Mouse (Mus musculus): ENCODE results near the gene Rac1. TPM values are rescaled to one million over a fixed set of nuclear protein-coding genes. Genes with fewer than 3 reads are reported as not detected.

Gene Rac1
- polyA plus RNA-seq, 1 experiment, result 498 TPM

- TF ChIP-seq CTCF (IDR thresholded peaks at IDR 0.05; ENCODE audit: borderline replicate concordance, extremely low read depth, insufficient read depth, insufficient read length), result no peak
- TF ChIP-seq POLR2A (IDR thresholded peaks at IDR 0.05; ENCODE audit: borderline replicate concordance, extremely low read depth, insufficient read depth, insufficient read length, poor library complexity, severe bottlenecking), result no peak
- no peak for DNase-seq (ENCODE audit: low read depth)
Observed at GRCm38 (mm10) chr5:143467931-143468330, 59.9 kb downstream of the Rac1 start.

- TF ChIP-seq POLR2A (IDR thresholded peaks at IDR 0.05; ENCODE audit: borderline replicate concordance, extremely low read depth, insufficient read depth, insufficient read length, poor library complexity, severe bottlenecking), result no peak
- TF ChIP-seq CTCF (IDR thresholded peaks at IDR 0.05; ENCODE audit: borderline replicate concordance, extremely low read depth, insufficient read depth, insufficient read length), result no peak
- DNase-seq (ENCODE audit: low read depth), result no peak
Observed at GRCm38 (mm10) chr5:143466891-143467669, 60.8 kb downstream of the Rac1 start.

- DNase-seq (ENCODE audit: low read depth), result peak; percentile 4
- TF ChIP-seq POLR2A (IDR thresholded peaks at IDR 0.05; ENCODE audit: borderline replicate concordance, extremely low read depth, insufficient read depth, insufficient read length, poor library complexity, severe bottlenecking) (no peak), CTCF (IDR thresholded peaks at IDR 0.05; ENCODE audit: borderline replicate concordance, extremely low read depth, insufficient read depth, insufficient read length) (no peak)
Observed at GRCm38 (mm10) chr5:143465156-143466085, 62.4 kb downstream of the Rac1 start.

- TF ChIP-seq POLR2A (IDR thresholded peaks at IDR 0.05; ENCODE audit: borderline replicate concordance, extremely low read depth, insufficient read depth, insufficient read length, poor library complexity, severe bottlenecking), result no peak
- no peak for TF ChIP-seq CTCF (IDR thresholded peaks at IDR 0.05; ENCODE audit: borderline replicate concordance, extremely low read depth, insufficient read depth, insufficient read length)
- DNase-seq (ENCODE audit: low read depth), result no peak
Observed at GRCm38 (mm10) chr5:143464757-143465118, 63.1 kb downstream of the Rac1 start.

GRCm38 (mm10) chr5:143464100-143464756 is 63.6 kb downstream of the Rac1 start, which contains the start of gene Daglb:
Gene Daglb (plus strand): TSS chr5:143464584.
- DNase-seq (ENCODE audit: low read depth), result peak; percentile 97
- TF ChIP-seq POLR2A (IDR thresholded peaks at IDR 0.05; ENCODE audit: borderline replicate concordance, extremely low read depth, insufficient read depth, insufficient read length, poor library complexity, severe bottlenecking), result peak; percentile 80
- TF ChIP-seq CTCF (IDR thresholded peaks at IDR 0.05; ENCODE audit: borderline replicate concordance, extremely low read depth, insufficient read depth, insufficient read length), result no peak

- TF ChIP-seq POLR2A (IDR thresholded peaks at IDR 0.05; ENCODE audit: borderline replicate concordance, extremely low read depth, insufficient read depth, insufficient read length, poor library complexity, severe bottlenecking) (no peak), CTCF (IDR thresholded peaks at IDR 0.05; ENCODE audit: borderline replicate concordance, extremely low read depth, insufficient read depth, insufficient read length) (no peak)
- DNase-seq (ENCODE audit: low read depth), result no peak
Observed at GRCm38 (mm10) chr5:143463671-143464070, 64.2 kb downstream of the Rac1 start.

Other genes with a start within 250 kb of the Rac1 start
- 1.9 and 3.8 TPM in 2 replicates for gene Zfp853, start 234.4 kb downstream of the Rac1 start, polyA plus RNA-seq (2012; rRNA removed)
- 33.1 and 33.9 TPM in 2 replicates for gene E130309D02Rik, start 212.7 kb downstream of the Rac1 start, polyA plus RNA-seq (2012; rRNA removed)
- gene Zdhhc4, start 198.8 kb downstream of the Rac1 start, polyA plus RNA-seq (2012; rRNA removed), result 70.3 and 76.3 TPM in 2 replicates
- gene Grid2ip, start 170.7 kb downstream of the Rac1 start, polyA plus RNA-seq (2012; rRNA removed), result 1.4 and 1.9 TPM in 2 replicates
- 58.0 and 68.0 TPM in 2 replicates for gene Kdelr2, start 124.2 kb downstream of the Rac1 start, polyA plus RNA-seq (2012; rRNA removed)
- gene Daglb, start 63.5 kb downstream of the Rac1 start, polyA plus RNA-seq (2012; rRNA removed), result 15.6 and 16.4 TPM in 2 replicates
- 30.0 and 35.3 TPM in 2 replicates for gene Cyth3, start 94.4 kb upstream of the Rac1 start, polyA plus RNA-seq (2012; rRNA removed)
- gene Usp42, start 204.2 kb upstream of the Rac1 start, polyA plus RNA-seq (2012; rRNA removed), result 15.0 and 28.2 TPM in 2 replicates

Measured in brain, embryonic 14.5 days (tissue).